Mouse (Mus musculus) lung, postnatal 14 days (tissue): ENCODE results near the gene Nthl1.

Experiments used
- DNase-seq: peaks from one replicate; pipeline ENCODE4 v3.0.0; 2021

The Nthl1 gene

GRCm38 (mm10) chr17:24630072-24630471 lies 2.4 kb upstream of the Nthl1 start:
- no peak for DNase-seq

- peak; percentile 87 for DNase-seq
These were observed 451 bp downstream of the Nthl1 start for GRCm38 (mm10) chr17:24632813-24633449.

DNA sequence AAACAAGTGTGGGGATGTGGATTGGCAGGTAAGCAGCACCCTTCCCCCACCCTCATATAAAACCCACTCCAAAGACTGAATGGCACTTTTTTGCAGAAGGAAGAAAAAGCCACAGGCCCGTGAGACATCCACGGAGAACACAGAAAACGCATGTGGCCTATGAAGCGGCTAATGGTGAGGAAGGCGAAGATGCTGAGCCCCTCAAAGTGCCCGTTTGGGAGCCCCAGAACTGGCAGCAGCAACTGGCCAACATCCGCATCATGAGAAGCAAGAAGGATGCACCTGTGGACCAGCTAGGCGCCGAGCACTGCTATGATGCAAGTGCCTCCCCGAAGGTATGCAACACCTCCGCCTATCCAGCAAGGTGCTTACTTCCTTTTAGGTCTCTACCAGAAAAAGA lies 1.4 kb downstream of the Nthl1 start:
- no peak for DNase-seq

DNA sequence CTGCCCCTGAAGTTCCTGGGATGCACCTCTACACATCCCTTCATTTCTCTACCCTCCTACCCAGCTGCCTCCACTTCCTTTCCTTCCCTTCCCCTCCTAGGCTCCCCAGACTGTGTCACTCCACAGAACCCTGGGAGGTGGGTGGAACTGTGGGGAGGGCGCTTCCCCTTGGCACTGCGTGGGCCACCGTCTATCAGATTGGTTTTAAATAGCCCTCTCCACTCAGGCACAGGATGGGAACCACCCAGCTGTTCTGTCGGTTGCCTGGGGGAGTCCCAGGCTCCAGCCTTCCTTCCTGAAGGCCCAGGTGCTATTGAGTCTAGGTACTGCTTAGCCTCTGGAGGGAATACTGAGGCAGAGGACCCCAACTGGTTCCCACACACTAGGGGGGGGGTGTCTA lies 2.5 kb downstream of the Nthl1 start:
- DNase-seq: peak; percentile 55

DNA sequence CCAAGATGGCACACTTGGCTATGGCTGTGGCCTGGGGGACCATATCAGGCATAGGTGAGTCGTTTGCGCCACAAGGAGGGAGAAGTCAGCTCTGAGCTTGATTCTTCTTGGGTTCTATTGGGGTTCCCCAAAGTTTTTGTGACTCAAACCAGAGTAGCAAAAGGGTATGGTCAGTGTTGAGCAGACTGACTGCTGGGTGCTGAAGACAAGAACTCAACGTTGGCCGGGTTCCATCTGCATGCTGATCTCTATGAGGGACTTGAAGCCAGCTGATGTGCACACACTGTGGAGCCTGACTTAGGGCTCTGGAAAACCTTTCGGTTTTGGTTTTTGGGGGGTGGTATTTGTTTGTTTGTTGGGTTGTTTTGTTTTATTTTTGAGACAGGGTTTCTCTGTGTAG lies 3.2 kb downstream of the Nthl1 start:
- DNase-seq: no peak

GRCm38 (mm10) chr17:24636781-24637481 lies 4.5 kb downstream of the Nthl1 start:
- peak; percentile 58 for DNase-seq

DNA sequence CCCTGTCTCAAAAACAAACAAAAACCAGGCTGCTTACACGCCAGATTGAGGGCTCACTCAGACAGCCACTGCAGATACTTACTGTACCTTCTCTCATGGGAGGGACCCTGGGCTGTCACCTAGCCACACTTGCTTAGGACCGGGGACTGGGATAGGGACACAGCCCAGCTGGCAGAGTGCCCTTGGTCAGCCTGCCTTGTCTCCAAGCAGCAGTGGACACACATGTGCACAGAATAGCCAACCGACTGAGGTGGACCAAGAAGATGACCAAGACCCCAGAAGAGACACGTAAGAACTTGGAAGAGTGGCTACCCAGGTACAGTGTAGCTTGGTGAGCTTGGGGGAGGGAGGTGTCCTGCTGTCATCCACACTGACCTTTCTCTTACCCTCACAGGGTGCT lies 5.7 kb downstream of the Nthl1 start:
- peak; percentile 54 for DNase-seq

DNA sequence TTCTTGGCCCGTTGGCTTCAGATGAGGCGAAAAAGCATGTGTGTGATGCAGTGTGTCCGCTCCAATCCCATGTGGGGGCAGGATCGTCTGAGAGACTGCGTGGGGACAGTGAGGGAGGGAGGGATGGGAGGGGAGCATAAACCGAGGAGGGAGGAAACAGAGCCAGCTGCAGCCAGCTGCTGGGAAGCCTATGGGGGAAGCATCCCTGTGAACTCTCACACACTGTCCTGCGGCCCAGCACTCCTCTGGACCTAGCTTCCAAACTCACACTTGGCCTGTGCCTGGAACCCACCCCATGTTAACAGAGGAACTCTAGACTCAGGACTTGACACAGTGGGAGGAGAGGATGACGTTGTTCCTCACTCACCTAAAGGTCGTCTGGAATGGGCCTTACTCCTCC lies 6.4 kb downstream of the Nthl1 start:
- peak; percentile 75 for DNase-seq

DNA sequence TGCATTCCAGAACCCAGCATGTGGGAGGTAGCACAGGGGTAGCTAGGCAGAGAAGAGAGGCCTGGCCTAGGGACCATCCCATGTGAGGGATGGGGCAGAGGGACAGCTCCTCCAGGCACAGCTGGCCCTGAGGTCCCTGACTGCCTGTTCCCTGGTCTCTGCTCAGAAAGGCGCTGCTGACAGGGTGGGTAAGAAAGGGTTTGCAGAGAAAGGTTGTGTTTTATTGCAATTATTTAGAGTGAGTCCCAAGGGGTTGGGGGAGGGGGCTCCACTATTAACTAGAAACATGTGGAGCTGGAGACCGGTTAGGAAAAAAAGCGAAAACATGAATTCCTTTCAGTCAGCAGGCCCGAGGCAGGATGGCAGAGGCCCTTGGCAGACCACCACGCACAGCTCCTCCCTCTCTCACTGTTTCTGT lies 7.1 kb downstream of the Nthl1 start:
- no peak for DNase-seq

- DNase-seq: no peak
These were observed 7.6 kb downstream of the Nthl1 start for GRCm38 (mm10) chr17:24640119-24640518.

DNA sequence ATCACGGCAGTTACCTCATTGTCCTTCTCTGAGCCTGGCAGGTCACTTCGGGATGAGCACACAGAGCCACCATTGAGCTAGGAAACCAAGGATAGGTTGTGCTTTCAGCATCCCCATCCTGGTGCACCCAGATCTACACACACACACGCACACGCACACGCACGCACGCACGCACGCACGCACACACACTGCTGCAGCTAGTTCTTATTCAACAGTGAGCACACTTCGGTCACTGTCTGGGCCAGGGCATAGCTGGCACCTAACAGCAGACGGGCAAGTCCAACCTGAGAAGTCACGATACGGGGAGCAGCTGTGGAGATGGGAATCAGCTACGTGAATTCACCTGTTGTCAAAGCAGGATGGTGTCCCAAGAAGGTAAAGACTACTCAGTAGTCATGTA lies 8.1 kb downstream of the Nthl1 start:
- DNase-seq: no peak

DNA sequence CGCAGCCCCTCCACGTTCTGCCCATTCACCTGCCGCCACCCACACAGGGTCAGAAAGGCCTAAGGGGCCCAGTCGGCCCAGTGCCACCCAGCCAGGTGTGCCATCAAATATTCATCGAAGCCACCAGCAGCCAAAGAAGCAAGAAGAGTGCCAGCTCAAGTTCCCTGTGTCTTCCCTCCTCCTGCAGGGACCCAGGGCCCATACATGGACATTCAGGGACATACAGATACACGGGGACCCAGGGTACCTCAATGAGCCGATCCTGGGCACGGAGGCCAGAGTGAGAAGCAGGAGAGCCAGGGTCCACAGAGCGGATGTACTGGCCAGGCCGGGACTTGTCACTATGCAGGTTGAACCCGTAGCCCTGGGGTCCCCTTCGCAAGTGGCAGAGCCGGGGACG lies 9.5 kb downstream of the Nthl1 start:
- no peak for DNase-seq

DNA sequence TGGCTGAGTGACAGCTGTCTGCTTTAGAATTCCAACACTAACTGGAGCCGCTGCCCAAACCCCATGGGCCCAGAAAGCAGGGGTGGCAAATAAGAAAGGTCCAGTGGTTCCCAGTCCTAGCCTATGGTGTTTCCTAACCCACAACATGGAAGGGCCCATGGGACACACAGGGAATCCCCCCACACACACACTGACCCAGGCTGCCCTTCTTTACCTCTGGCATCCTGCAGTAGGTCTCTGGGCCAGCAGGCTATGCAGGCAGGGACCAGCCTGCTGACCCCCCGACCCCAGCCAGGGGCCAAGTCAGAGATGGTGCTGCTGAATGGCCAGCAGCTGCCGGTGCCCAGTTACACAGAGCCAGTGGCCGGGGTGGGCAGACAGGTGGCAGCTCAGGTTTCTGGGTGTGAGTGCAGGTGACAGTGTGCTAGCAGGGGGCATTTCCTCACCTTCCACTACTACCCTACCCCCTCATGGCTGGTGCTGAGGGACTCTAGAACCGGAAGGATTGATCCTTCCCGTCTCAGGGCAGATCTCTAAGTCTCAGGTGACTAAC lies 10.4 kb downstream of the Nthl1 start:
- DNase-seq: no peak

DNA sequence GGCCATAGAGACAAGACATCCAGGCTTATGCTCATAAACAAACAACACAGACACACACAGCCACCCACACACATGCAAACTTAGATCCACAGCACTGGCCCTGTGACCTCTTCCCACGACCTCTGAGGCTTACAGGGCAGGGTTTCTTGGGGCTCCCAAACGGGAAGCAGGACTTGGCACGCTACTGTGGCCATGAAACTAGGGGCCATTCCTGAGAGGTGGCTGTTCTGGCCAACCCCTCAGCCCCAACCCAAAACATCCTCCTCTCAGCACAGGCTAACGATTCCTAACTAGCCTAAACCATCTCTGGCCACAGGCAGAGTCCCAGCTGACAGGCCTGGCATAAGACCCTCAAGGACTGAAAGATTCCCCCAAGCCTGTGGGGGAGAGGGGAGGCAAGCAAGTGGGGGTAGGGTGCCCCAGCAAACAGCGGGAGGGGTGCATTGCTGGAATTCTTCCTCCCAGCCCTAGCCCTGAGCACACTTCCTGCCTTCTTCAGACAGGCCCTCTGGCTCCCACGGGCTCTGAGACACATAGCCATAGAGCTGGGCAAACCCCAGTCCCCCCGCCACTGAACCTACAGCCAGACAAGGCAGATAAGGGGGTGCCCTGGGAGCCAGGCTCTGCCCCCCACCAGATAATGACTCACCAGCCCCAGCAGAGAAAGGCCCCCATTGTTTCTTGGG lies 11.7 kb downstream of the Nthl1 start:
- DNase-seq: peak; percentile 65

DNA sequence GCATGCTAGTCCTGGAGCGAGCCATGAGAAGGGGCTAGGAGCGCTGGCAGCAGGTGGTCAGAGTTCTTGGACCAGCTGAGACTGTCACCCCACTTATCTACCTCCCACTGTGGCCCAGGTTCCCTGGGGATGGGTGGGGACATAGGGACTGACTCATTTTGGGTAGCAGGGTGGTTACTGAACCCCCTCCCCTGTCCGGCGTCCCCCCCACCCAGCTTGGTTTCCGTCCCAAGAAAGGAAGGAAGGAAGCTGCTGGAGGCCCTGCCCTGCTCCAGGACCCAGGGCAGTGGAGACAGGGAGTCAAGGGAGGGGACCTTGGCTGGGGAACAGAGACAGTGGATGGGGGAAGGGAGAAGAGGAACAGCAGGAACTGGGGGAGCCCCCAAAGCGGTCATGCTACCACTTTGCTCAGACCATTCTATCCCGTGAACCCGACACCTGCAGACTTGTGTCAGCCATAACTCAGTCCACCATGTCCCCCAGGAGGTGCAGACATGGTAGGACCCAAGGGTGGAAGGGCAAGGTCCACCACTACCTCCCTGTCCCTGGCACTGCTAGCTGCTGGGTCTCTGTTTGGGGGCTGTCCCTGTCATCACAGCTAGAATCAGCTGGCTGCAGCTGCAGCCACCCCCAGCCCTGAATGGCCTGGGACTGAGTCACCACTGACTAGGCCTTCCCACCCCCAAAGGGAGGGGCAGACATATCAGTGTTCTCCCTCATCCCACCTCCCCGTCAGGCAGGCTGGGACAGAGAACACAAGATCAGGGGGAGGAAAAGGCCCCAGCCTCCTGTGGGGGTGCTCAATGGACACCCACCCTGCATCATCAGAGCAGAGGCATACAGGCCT lies 12.6 kb downstream of the Nthl1 start:
- peak; percentile 65 for DNase-seq

DNA sequence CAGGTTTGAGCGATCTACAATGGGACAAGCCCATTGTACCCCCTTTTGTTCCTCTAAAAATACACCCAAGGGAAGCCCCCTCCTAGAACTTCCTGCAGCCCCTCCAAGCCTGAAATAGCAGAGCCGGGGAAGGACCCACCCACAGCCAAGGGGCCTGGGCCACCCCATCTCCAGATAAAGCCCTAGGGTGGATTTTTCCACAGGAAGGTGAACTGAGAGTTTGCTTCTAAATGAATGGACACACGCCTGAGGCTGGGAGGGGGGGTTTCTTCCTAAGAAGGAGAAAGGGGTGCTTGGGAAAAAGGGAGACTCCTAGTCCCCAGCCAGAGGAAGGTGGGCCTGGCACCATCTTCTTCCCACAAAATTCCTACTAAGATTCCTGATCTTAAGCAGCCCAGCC lies 13.4 kb downstream of the Nthl1 start:
- DNase-seq: peak; percentile 41

GRCm38 (mm10) chr17:24646381-24646780 lies 13.9 kb downstream of the Nthl1 start:
- DNase-seq: no peak

DNA sequence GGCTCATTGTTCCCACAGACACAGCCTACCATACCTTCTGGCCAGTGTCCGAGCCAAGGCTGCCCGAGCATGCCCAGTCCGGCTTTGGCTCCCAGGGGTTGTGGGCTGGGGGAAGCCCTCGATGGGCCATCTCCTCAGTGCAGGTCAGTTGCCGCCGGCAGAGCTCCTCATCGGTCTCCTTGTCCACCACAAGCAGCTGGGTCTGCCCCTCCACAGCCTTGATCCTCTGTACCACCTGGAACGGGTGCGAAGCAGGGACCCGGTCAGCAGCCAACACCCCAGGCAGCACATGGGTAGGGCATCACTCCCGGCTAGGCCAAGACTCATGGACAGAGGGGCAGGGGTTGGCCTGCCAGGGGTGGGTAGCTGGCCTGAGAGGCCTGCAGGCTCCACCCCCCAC lies 15.0 kb downstream of the Nthl1 start:
- peak; percentile 46 for DNase-seq

GRCm38 (mm10) chr17:24648731-24649377 lies 16.4 kb downstream of the Nthl1 start:
- no peak for DNase-seq

- peak; percentile 64 for DNase-seq
These were observed 17.1 kb downstream of the Nthl1 start for GRCm38 (mm10) chr17:24649581-24650069.

DNA sequence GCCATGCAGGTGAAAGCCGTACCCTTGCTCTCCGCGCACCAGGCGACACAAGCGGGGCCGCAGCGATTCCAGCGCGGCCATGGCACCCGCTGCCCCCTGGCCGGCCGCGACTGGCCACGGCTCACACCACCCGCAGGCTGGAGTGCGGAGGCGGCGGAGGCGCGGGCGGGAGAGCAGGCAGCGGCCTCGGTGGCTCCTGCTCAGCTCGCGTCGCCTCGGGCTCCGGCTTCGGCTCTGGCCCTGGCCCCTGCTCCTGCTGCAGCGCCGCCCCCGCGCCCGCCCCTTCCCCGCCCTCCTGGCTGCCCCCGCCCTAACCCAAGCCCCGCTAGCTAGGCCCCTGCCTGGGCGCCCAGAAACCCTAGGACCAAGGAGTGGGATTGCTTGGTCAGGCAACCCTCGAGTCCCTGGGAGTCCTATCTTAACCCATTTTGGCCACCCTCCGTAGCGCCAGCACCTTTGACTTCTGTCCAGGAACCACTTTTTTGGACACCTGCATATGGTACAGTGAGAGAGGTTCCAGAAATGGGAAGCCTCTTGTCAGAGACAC lies 17.7 kb downstream of the Nthl1 start, which contains the start of gene Slc9a3r2:
Slc9a3r2 (minus strand) TSS at position 258 of the 547 bp plus-strand sequence.
- DNase-seq: peak; percentile 75

GRCm38 (mm10) chr17:24650766-24651165 lies 18.3 kb downstream of the Nthl1 start:
- DNase-seq: no peak
